8 mouse cellular contexts compared by ENCODE assay signal in genomic region chr2:180333778-180334550, GRCm38 (mm10). TPM values are rescaled to one million over a fixed set of nuclear protein-coding genes. Genes with fewer than 3 reads are reported as not detected.
DNase-seq lines count a peak whose midpoint lies in the region; ATAC-seq lines count a peak whose summit lies in the region.

No protein-coding gene starts in this region.

- H3K4me3 ChIP-seq in intestine, embryonic 14.5 days (ENCODE audit: low read depth, low read length) = peak overlapping the region; percentile 52
- H3K4me3 ChIP-seq in midbrain, embryonic 11.5 days (ENCODE audit: low read depth, low read length) = peak overlapping the region; percentile 28

- peak; percentile 14; the same call in 1 of the 2 replicates for ATAC-seq in intestine, embryonic 14.5 days (replicated peaks; ENCODE audit: low FRiP score, low TSS enrichment, low read depth)
- ATAC-seq in midbrain, embryonic 11.5 days (ENCODE audit: low FRiP score) = peak; percentile 36

- H3K4me2 ChIP-seq in intestine, embryonic 14.5 days (ENCODE audit: low read length) = peak overlapping the region; percentile 67
- peak overlapping the region; percentile 54 for H3K4me2 ChIP-seq in midbrain, embryonic 11.5 days

- H3K27ac ChIP-seq in intestine, embryonic 14.5 days (ENCODE audit: low read depth) = peak overlapping the region; percentile 43; the same call in 1 of the 2 replicates
- no peak overlapping the region for H3K27ac ChIP-seq in midbrain, embryonic 11.5 days (ENCODE audit: low read depth, low read length)

- H3K36me3 ChIP-seq in intestine, embryonic 14.5 days (ENCODE audit: control insufficient read depth, insufficient read depth, low read length) = no peaks in the 10 kb centered on the region
- no peaks in the 10 kb centered on the region for H3K36me3 ChIP-seq in midbrain, embryonic 11.5 days (ENCODE audit: control insufficient read depth, insufficient read depth, low read length)

- peaks cover 24% of the 10 kb centered on the region; the same call in 1 of the 2 replicates for H3K4me1 ChIP-seq in intestine, embryonic 14.5 days (replicated peaks; ENCODE audit: control insufficient read depth, insufficient read depth, low read length)
- peaks cover 11% of the 10 kb centered on the region for H3K4me1 ChIP-seq in midbrain, embryonic 11.5 days (ENCODE audit: control insufficient read depth, insufficient read depth, low read length)

- peak overlapping the region; percentile 69 for H3K9ac ChIP-seq in intestine, embryonic 14.5 days (ENCODE audit: low read length)
- peak overlapping the region; percentile 21; the same call in 1 of the 2 replicates for H3K9ac ChIP-seq in midbrain, embryonic 11.5 days (ENCODE audit: low read length)

- DNase-seq in embryo, embryonic 10.5 days (ENCODE audit: low spot score) = peak; percentile 36
- no peak for DNase-seq in embryo, embryonic 10 days (ENCODE audit: low spot score)
- DNase-seq in R1 (ENCODE audit: low read depth, low spot score) = peak; percentile 19
- DNase-seq in intestine, embryonic 14.5 days (ENCODE audit: low spot score) = peak; percentile 77
- peak; percentile 95 for DNase-seq in midbrain, embryonic 11.5 days (ENCODE audit: low spot score, missing footprints)
- DNase-seq in urinary bladder, postnatal 10 days (ENCODE audit: low spot score) = no peak
- no peak for DNase-seq in cerebellum, adult 9-10 months
- DNase-seq in layer of hippocampus, postnatal 14 days (ENCODE audit: low spot score in 2 of 2) = no peak

- 1% methylated on average over 69 of the region's 69 CpGs for WGBS in intestine, embryonic 14.5 days
- under 1% methylated on average over 69 of the region's 69 CpGs for WGBS in midbrain, embryonic 11.5 days

- no peaks in the 10 kb centered on the region for H3K9me3 ChIP-seq in intestine, embryonic 14.5 days (ENCODE audit: control insufficient read depth, low read length)
- no peaks in the 10 kb centered on the region for H3K9me3 ChIP-seq in midbrain, embryonic 11.5 days (ENCODE audit: control insufficient read depth, low read length)

- peaks cover 50% of the 10 kb centered on the region for H3K27me3 ChIP-seq in intestine, embryonic 14.5 days (replicated peaks; ENCODE audit: control insufficient read depth, insufficient read depth, low read length)
- H3K27me3 ChIP-seq in midbrain, embryonic 11.5 days (ENCODE audit: control insufficient read depth, insufficient read depth, low read length) = peaks cover 54% of the 10 kb centered on the region

RNA-seq across cellular contexts. Expression of gene Gata5, which starts 0.5 kb away (rescaled TPM):
- polyA plus RNA-seq in intestine, embryonic 14.5 days (2014; fragmentation: Nextera tagmentation; extraction: Ambion mirVana) = 7.9 and 8.1 TPM in 2 replicates
- not detected in 2 replicates for polyA plus RNA-seq in midbrain, embryonic 11.5 days (2014; fragmentation: Nextera tagmentation; extraction: Ambion mirVana)
- total RNA-seq in layer of hippocampus, postnatal 14 days (2021) = not detected

RNA-seq across cellular contexts. Expression of gene Rbbp8nl, which starts 44.3 kb away (rescaled TPM):
- 2.5 and 2.7 TPM in 2 replicates for polyA plus RNA-seq in intestine, embryonic 14.5 days (2014; fragmentation: Nextera tagmentation; extraction: Ambion mirVana)
- not detected in 2 replicates for polyA plus RNA-seq in midbrain, embryonic 11.5 days (2014; fragmentation: Nextera tagmentation; extraction: Ambion mirVana)
- not detected for total RNA-seq in layer of hippocampus, postnatal 14 days (2021)

Comparison
In these comparisons a context has a peak if more than half of its experiments do, and no peak if none do; other contexts are left out.
1. DNase-seq: peak in embryo, embryonic 10.5 days (single experiment), R1 (single experiment), intestine, embryonic 14.5 days (single experiment) and midbrain, embryonic 11.5 days (single experiment); none in embryo, embryonic 10 days (single experiment), urinary bladder, postnatal 10 days (single experiment), cerebellum, adult 9-10 months (single experiment) and layer of hippocampus, postnatal 14 days (0 of 2).